Mouse (Mus musculus): ENCODE results near the gene Cebpg. TPM values are rescaled to one million over a fixed set of nuclear protein-coding genes. Genes with fewer than 3 reads are reported as not detected.
A peak's percentile ranks its signal among the peaks of the same experiment; 100 is the strongest.

Cebpg gene
- 29.8 and 33.7 TPM in 2 replicates for total RNA-seq (2017)

- peak; percentile 94 for ATAC-seq (replicated peaks; ENCODE audit: low read depth, poor library complexity, severe bottlenecking)
These were observed at the start of gene Cebpg for GRCm38 (mm10) chr7:35056436-35056864. Gene Cebpg (minus strand): TSS chr7:35056573.

- ATAC-seq (replicated peaks; ENCODE audit: low read depth, poor library complexity, severe bottlenecking) = peak; percentile 50
These were observed 43.2 kb upstream of the Cebpg start for GRCm38 (mm10) chr7:35099528-35099927.

- ATAC-seq (replicated peaks; ENCODE audit: low read depth, poor library complexity, severe bottlenecking) = peak; percentile 81
These were observed 42.4 kb upstream of the Cebpg start for GRCm38 (mm10) chr7:35098777-35099176.

GRCm38 (mm10) chr7:35094975-35095678 lies 38.8 kb upstream of the Cebpg start:
- no peak for ATAC-seq (replicated peaks; ENCODE audit: low read depth, poor library complexity, severe bottlenecking)

GRCm38 (mm10) chr7:35090550-35090949 lies 34.2 kb upstream of the Cebpg start:
- ATAC-seq (replicated peaks; ENCODE audit: low read depth, poor library complexity, severe bottlenecking) = no peak

- ATAC-seq (replicated peaks; ENCODE audit: low read depth, poor library complexity, severe bottlenecking) = peak; percentile 95
These were observed 30.0 kb upstream of the Cebpg start for GRCm38 (mm10) chr7:35086271-35086861.

- ATAC-seq (replicated peaks; ENCODE audit: low read depth, poor library complexity, severe bottlenecking) = peak; percentile 42
These were observed 28.4 kb upstream of the Cebpg start for GRCm38 (mm10) chr7:35084565-35085360.

GRCm38 (mm10) chr7:35081406-35082104 lies 25.2 kb upstream of the Cebpg start:
- no peak; the same call in 1 of the 2 replicates for ATAC-seq (replicated peaks; ENCODE audit: low read depth, poor library complexity, severe bottlenecking)

GRCm38 (mm10) chr7:35080843-35081338 lies 24.5 kb upstream of the Cebpg start:
- peak; percentile 58 for ATAC-seq (replicated peaks; ENCODE audit: low read depth, poor library complexity, severe bottlenecking)

- ATAC-seq (replicated peaks; ENCODE audit: low read depth, poor library complexity, severe bottlenecking) = no peak
These were observed 20.3 kb upstream of the Cebpg start for GRCm38 (mm10) chr7:35076645-35077044.

- 0 out of 2 replicates have a peak, but pooled peaks have one; percentile 24 for ATAC-seq (replicated peaks; ENCODE audit: low read depth, poor library complexity, severe bottlenecking)
These were observed 10.4 kb upstream of the Cebpg start for GRCm38 (mm10) chr7:35066640-35067212.

- ATAC-seq (replicated peaks; ENCODE audit: low read depth, poor library complexity, severe bottlenecking) = peak; percentile 37; the same call in 1 of the 2 replicates
These were observed 9.6 kb upstream of the Cebpg start for GRCm38 (mm10) chr7:35065958-35066357.

GRCm38 (mm10) chr7:35064286-35065258 lies 8.2 kb upstream of the Cebpg start:
- ATAC-seq (replicated peaks; ENCODE audit: low read depth, poor library complexity, severe bottlenecking) = peak; percentile 65

- no peak for ATAC-seq (replicated peaks; ENCODE audit: low read depth, poor library complexity, severe bottlenecking)
These were observed 3.1 kb upstream of the Cebpg start for GRCm38 (mm10) chr7:35059467-35059866.

- ATAC-seq (replicated peaks; ENCODE audit: low read depth, poor library complexity, severe bottlenecking) = no peak
These were observed 2.0 kb upstream of the Cebpg start for GRCm38 (mm10) chr7:35058329-35058728.

- no peak for ATAC-seq (replicated peaks; ENCODE audit: low read depth, poor library complexity, severe bottlenecking)
These were observed 1.2 kb upstream of the Cebpg start for GRCm38 (mm10) chr7:35057569-35057968.

GRCm38 (mm10) chr7:35056999-35057398 lies 626 bp upstream of the Cebpg start:
- ATAC-seq (replicated peaks; ENCODE audit: low read depth, poor library complexity, severe bottlenecking) = peak; percentile 61

- ATAC-seq (replicated peaks; ENCODE audit: low read depth, poor library complexity, severe bottlenecking) = peak; percentile 17; the same call in 1 of the 2 replicates
These were observed 546 bp downstream of the Cebpg start for GRCm38 (mm10) chr7:35055619-35056435.
